Mouse (Mus musculus) forebrain, embryonic 10.5 days (tissue): ENCODE measurements at regions not wholly inside any gene's neighbourhood (a gene's known extent, or its start where the extent isn't known, plus 50 kb on each side); places are given as distances from the start of the nearest gene placed in this dataset.

Source experiments
- DNase-seq: peaks from one replicate; pipeline ENCODE4 v3.0.0-alpha.2; 2017; ENCODE audit warnings: low spot score; ENCODE audit errors: extremely low spot score
- H3K27ac ChIP-seq: fragments of 300-500 bp; sonication (generic); 2 replicates; pipeline ENCODE4 v1.5.1; 2016; ENCODE audit warnings: mild to moderate bottlenecking
- H3K27me3 ChIP-seq: fragments of 300-500 bp; sonication (generic); 2 replicates; pipeline ENCODE4 v1.6.1; 2016; ENCODE audit warnings: mild to moderate bottlenecking; ENCODE audit not compliant: poor library complexity, severe bottlenecking
- H3K36me3 ChIP-seq: fragments of 300-500 bp; sonication (generic); replicated peaks from 2 replicates; pipeline ENCODE4 v1.6.1; 2016; ENCODE audit warnings: mild to moderate bottlenecking, moderate library complexity
- H3K4me1 ChIP-seq: fragments of 300-500 bp; sonication (generic); 2 replicates; pipeline ENCODE4 v1.6.1; 2016
- H3K4me3 ChIP-seq: fragments of 300-500 bp; sonication (generic); 2 replicates; pipeline ENCODE4 v1.5.1; 2016; ENCODE audit warnings: mild to moderate bottlenecking, moderate library complexity
- H3K9me3 ChIP-seq: fragments of 300-500 bp; sonication (generic); 2 replicates; pipeline ENCODE4 v1.6.1; 2016; ENCODE audit warnings: mild to moderate bottlenecking, moderate library complexity
- WGBS: fragments of 180-500 bp; shearing (Covaris S2); methylation state at CpG from one replicate; pipeline ENCODE4 v1.1.7; 2016; 5-methylcytosine and 5-hydroxymethylcytosine counted together

DNA sequence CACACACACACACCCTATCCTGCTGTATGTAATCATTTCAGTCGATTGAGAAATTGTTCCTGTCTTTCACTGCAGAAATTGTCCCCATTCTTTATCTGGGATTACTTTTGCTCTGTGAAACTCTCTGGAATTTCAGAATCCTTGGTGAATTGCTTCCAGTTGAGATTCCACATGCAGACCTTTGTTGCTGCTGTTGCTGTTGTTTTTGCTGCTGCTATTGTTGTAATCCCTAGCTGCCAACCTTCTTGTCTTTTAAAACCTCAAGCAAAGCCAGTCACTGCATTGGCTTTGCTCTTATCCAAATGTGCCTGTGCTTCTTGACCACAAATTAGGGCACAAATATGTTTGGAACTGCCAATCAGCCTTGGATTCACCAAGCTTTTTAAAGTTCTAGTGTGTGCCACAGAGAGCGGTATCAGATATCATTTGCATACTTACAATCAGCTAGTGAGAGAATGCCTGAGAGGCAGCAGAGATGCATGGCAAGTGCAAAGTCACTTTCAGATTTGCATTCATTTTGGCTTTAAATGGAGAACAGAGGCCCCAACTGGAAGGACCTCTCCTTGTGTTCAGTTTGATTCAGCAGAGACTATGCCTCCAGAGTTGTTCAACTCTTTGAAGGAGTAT lies 1187.0 kb upstream of the Map3k7 start:
- H3K36me3 ChIP-seq: no peaks in the 10 kb centered on the region
- H3K4me1 ChIP-seq: peaks cover 18% of the 10 kb centered on the region
- no peak for DNase-seq
- H3K4me3 ChIP-seq: no peak overlapping the region
- H3K27ac ChIP-seq: peak overlapping the region; percentile 72; the same call in 1 of the 2 replicates
- H3K9me3 ChIP-seq: no peaks in the 10 kb centered on the region
- H3K27me3 ChIP-seq: no peaks in the 10 kb centered on the region
- 41% methylated on average over 2 of the region's 2 CpGs for WGBS

DNA sequence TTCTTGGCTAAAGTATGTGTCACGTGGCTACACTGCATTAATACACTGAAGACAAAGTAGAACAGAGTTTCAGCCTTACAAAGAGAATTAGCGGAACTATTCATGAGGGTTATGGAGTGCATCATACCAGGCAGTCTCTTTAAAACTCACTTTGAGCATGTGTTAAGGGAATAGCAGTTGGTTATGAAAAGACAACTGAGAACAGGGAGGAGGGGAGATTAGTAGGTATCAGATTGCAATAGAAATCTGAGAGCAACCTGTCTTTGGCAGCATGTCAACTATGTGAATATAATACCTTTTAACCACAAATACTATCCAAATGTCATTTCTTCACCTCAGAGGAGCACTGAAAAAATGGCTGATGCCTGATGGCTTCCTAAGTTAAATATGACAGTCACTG lies 1182.2 kb upstream of the Map3k7 start:
- WGBS: 71% methylated on average over 2 of the region's 2 CpGs
- Histone ChIP-seq H3K36me3 (no peaks in the 10 kb centered on the region), H3K9me3 (no peaks in the 10 kb centered on the region), H3K27ac (no peak overlapping the region), H3K4me3 (no peak overlapping the region), H3K27me3 (no peaks in the 10 kb centered on the region), H3K4me1 (peaks cover 9% of the 10 kb centered on the region)
- no peak for DNase-seq

DNA sequence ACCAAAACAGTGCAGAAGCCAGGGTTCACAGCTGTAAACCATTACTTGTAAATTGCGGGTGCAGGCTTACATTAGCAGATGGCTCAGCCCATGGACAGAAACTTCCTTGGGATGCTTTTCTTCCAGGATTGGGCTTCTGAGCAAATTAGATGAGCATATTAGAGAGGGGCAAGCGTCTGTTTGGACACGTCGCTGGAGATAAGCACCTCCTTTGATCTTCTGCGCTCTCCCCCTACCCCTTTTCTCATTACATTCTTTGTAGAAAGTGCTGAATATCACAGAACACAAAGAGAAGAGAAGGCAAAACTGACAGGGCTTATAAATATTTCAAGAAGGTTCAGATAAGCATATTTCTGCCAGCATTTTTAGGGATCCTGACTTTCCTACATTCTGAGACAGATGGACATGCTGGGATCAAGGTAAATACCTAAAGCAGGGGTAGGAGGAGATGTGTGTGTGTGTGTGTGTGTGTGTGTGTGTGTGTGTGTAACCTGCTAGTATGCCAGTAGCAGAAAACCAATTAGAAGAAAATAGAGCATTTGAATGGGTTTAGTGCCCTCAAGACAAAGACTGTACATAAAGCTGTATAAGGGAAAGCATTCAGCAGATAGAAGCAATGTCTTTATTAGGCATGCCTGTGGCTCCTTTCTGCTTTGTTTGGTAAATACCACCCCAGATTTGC lies 1173.8 kb upstream of the Map3k7 start:
- H3K27ac ChIP-seq: no peak overlapping the region
- DNase-seq: no peak

DNA sequence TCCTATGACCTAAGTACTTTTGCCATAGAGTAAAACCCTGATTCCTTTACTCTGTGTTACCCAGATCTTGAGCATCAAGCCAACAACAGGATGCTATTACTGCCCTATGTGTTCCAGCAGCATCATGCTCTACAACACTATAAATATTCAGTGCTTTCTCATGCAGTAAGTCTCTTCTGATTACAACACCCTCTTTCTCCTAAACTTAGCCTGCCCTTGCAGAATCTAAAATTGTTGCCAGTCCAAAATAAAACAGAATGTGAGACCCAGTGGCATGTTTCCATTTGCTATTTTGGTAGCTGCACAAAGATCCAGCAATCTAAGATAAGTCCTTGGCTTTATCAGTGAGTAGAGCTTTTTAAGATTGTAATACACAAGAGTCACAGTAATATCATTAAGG lies 1154.1 kb upstream of the Map3k7 start:
- Histone ChIP-seq H3K27ac (no peak overlapping the region), H3K4me1 (no peaks in the 10 kb centered on the region), H3K4me3 (no peak overlapping the region), H3K36me3 (no peaks in the 10 kb centered on the region), H3K27me3 (no peaks in the 10 kb centered on the region), H3K9me3 (no peaks in the 10 kb centered on the region)
- no peak for DNase-seq

More for the DNA sequence above, 1173.8 kb upstream of the Map3k7 start:
- Histone ChIP-seq H3K4me3 (no peak overlapping the region), H3K27me3 (no peaks in the 10 kb centered on the region), H3K9me3 (no peaks in the 10 kb centered on the region), H3K4me1 (peaks cover 20% of the 10 kb centered on the region), H3K36me3 (no peaks in the 10 kb centered on the region)
- 28% methylated on average over 5 of the region's 5 CpGs for WGBS

DNA sequence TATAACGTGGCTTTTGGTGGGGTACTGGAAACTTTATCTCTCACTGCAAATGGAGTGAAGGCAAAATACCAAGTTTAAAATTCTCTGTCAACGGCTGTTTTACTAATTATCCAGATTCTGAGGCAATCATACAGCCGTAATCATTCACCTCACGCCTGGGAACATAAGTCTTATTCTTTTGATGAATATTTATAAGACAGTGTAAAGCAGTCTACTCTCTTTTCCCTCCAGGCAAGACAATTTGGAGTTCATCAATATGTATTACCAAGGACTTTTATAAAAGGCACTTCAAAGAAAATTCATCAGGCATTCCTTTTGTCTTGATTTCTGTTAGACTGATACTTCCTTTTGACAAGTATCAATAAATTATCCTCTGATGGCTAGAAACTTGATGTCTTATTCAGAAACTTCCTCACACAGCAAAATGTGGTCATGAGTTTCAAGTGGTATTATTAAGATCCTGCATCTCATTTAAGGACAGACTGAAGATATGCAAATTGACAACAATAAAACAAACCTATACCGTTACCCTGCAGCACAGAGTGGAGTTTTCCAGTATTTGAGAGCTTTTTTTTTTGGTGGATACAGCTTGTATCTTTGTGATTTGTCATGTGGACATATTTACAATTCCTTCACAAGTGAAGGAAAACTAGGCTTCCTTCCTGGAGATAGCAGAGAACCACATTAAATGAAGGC lies 1108.4 kb upstream of the Map3k7 start:
- Histone ChIP-seq H3K27ac (no peak overlapping the region), H3K27me3 (no peaks in the 10 kb centered on the region), H3K9me3 (no peaks in the 10 kb centered on the region), H3K36me3 (no peaks in the 10 kb centered on the region), H3K4me1 (no peaks in the 10 kb centered on the region), H3K4me3 (no peak overlapping the region)
- WGBS: 85% methylated on average over 5 of the region's 5 CpGs
- no peak for DNase-seq

DNA sequence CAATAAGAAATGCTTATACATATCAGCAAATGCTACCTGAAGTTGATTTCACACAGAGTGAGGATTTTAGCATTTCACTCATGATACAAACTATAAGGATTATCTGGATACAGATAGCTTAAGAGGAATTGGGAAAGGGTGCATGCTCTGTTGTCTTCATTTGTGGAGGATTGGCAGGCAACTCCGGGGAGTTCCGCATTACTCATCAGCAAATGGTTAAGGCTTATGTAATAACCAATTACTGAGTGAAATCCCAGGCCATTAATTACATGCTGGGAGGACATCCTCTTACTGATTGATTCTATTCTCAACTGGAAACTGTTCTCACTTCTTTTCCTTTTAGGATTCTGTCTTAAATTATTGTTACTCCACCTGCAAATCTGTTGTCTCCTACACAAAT lies 1058.9 kb upstream of the Map3k7 start:
- H3K9me3 ChIP-seq: no peaks in the 10 kb centered on the region
- no peak overlapping the region for H3K27ac ChIP-seq
- WGBS: 79% methylated on average over 2 of the region's 2 CpGs
- no peak overlapping the region for H3K4me3 ChIP-seq
- H3K27me3 ChIP-seq: no peaks in the 10 kb centered on the region
- H3K36me3 ChIP-seq: no peaks in the 10 kb centered on the region
- DNase-seq: no peak
- no peaks in the 10 kb centered on the region for H3K4me1 ChIP-seq

DNA sequence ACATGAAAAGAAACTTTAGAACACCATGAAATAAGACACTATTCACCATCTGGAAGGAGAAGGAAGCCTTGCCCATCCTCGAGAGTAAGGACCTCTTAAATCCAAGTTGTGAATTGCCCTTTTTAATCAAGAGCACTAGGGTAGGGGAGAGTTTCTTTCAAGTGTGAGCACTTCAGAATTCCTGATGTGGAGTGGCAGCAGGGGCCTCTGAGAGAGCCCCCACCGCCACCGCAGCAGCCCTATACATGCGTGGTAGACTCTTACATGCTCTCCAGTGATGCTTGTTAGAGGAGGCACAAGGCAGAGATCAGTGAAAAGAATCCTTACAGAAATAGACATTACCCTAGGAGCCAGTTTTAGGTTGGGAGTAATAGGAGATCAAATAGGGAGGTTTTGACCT lies 1041.0 kb upstream of the Map3k7 start:
- H3K4me1 ChIP-seq: no peaks in the 10 kb centered on the region
- no peaks in the 10 kb centered on the region for H3K27me3 ChIP-seq
- no peak overlapping the region for H3K27ac ChIP-seq
- no peak overlapping the region for H3K4me3 ChIP-seq
- 86% methylated on average over 4 of the region's 4 CpGs for WGBS
- H3K36me3 ChIP-seq: no peaks in the 10 kb centered on the region
- no peaks in the 10 kb centered on the region for H3K9me3 ChIP-seq
- DNase-seq: no peak

DNA sequence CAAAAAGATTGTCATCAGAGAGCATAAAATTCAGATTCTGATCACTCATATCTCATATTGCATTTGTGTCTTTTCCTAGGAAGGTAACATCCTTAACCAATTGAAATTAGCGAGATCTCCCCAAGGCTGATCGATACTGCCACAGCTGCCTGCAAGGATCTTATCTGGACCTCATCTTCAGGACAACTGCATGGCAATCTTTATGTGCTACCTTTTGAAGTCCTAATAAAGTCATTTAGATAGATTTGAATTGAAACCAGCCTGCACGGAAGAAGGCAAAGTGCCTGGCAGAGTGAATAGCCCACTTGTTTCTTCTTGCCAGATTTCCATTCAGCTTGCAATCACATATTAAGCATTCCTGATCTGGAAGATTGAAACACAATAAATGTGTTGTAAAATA lies 1031.5 kb upstream of the Map3k7 start:
- no peaks in the 10 kb centered on the region for H3K4me1 ChIP-seq
- H3K36me3 ChIP-seq: no peaks in the 10 kb centered on the region
- no peak for DNase-seq
- WGBS: 83% methylated on average over 3 of the region's 3 CpGs
- no peak overlapping the region for H3K27ac ChIP-seq
- H3K4me3 ChIP-seq: no peak overlapping the region
- H3K9me3 ChIP-seq: no peaks in the 10 kb centered on the region
- H3K27me3 ChIP-seq: no peaks in the 10 kb centered on the region

DNA sequence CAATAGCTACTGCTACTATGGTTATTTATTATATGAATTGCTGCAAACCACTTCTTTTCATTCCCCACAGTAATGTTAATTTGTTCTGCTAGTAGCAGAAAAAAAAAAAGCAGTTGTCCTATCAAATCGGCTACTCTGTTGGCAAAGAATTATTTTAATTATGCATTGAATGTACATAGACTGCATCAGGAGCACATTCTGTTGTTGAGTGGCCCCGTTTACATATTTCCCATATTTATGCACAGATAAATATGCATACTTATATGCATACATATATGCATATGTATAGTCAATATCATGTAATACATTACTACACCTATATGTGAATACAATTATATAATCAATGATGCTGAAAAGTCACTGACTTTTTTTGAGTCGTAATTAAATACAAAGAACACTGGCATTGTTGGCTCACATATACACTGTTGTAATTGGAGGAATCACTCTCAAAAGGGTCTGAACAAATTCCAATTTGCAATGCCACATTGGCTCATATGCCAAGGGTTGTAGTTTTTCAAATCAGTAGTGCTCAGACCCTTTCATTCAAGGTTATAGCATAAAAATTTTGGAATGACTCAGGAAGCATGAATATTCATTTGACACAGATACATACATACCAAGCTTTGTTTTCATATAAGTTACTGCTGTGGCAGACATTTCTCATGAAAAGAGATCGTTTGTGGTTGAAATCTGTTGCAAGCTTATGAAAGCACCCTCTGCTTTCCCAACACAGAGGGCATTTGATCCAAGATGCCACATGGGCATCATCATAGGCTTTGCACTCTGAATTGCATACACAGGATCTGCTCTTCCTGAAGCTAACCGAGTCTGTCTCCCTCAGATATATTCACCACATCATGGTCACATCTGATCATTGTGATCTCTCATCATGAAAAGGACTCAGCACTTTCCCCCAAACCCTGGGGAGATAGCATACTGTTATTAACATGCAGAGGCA lies 1030.6 kb upstream of the Map3k7 start:
- H3K36me3 ChIP-seq: no peaks in the 10 kb centered on the region
- DNase-seq: no peak
- no peak overlapping the region for H3K4me3 ChIP-seq
- H3K4me1 ChIP-seq: no peaks in the 10 kb centered on the region
- no peak overlapping the region for H3K27ac ChIP-seq
- WGBS: 88% methylated on average over 5 of the region's 5 CpGs
- no peaks in the 10 kb centered on the region for H3K27me3 ChIP-seq
- no peaks in the 10 kb centered on the region for H3K9me3 ChIP-seq

DNA sequence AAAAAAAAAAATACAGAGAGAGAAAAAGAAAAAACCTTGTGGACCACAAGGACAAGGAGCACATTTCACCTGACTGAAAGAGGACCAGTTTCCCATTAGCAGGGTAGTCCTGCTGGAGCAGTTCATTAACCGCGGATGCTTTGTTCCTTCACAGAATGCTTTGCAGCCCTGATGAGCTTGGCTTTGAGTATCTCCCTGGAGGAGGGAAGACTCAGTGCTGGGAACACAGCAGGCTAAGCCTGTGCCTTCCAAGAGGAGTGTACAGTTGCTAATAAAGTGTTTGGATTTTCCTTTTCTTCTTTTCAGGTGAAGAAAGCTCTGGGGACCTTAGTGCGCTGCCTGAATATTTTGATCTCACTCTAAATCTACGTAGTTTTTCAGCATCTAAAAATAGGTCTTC lies 980.3 kb upstream of the Map3k7 start:
- WGBS: 51% methylated on average over 4 of the region's 4 CpGs

DNA sequence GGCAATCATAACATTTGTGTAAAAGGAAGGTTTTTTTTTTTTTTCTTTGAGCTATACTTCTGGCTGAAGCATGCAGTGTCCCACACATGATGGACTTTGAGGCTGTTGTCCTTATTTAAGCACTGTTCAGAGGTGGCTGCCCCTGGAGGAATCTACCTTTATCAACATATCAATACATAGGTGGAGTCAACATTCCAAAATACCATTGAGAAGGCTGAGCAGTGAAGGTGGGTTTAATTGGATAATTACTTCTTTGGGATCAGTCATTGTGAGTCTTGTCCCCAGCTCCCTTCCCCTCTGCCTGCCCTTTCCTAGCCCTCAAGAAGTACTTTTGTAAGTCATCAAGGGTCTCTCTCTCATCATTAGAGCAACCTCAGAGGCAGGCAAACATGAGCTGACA lies 951.9 kb upstream of the Map3k7 start:
- DNase-seq: no peak
- H3K27ac ChIP-seq: no peak overlapping the region
- H3K36me3 ChIP-seq: no peaks in the 10 kb centered on the region
- no peaks in the 10 kb centered on the region for H3K27me3 ChIP-seq
- H3K9me3 ChIP-seq: no peaks in the 10 kb centered on the region
- H3K4me3 ChIP-seq: no peak overlapping the region
- H3K4me1 ChIP-seq: no peaks in the 10 kb centered on the region

More for the DNA sequence above, 980.3 kb upstream of the Map3k7 start:
- no peak overlapping the region for H3K4me3 ChIP-seq
- no peak for DNase-seq
- H3K27me3 ChIP-seq: no peaks in the 10 kb centered on the region
- no peak overlapping the region for H3K27ac ChIP-seq
- peaks cover 11% of the 10 kb centered on the region; the same call in 1 of the 2 replicates for H3K4me1 ChIP-seq
- H3K36me3 ChIP-seq: no peaks in the 10 kb centered on the region
- H3K9me3 ChIP-seq: no peaks in the 10 kb centered on the region

DNA sequence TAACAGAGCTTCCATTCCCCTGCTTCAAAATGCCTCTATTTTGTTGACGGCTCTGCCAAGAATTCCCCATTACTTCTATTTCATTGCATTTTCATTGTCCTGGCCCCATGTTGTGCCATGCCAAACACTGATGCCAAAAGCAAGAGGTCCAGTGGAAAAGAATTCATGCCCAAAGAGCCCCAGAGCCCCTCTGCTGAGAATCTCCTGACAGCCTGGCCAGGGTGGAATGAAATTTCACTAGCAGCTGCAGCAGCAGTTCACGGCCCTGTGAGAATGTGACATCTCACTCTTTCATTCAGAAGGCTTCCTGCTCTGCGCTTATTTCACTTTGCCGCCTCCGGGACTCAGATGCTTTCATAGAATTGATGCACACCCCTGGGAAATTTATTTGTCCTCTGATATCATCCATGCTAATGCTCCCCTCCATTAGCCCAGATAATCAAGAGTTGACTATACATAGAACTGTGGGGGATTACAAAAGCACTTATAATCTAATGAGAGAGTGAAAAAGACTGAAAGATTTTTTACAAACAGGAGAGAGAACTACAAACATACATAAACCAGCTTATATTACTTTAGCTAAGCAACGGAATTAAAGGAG lies 911.7 kb upstream of the Map3k7 start:
- no peak for DNase-seq
- H3K9me3 ChIP-seq: no peaks in the 10 kb centered on the region
- H3K4me1 ChIP-seq: peaks cover 25% of the 10 kb centered on the region
- no peaks in the 10 kb centered on the region for H3K36me3 ChIP-seq
- WGBS: 59% methylated on average over 6 of the region's 6 CpGs
- no peak overlapping the region for H3K4me3 ChIP-seq
- H3K27ac ChIP-seq: 0 out of 2 replicates have a peak overlapping the region, but pooled peaks have one; percentile 5
- H3K27me3 ChIP-seq: no peaks in the 10 kb centered on the region
